Mouse (Mus musculus) retina, postnatal 7 days (tissue): Measurements from ENCODE around the gene Dis3l2.

ENCODE experiments used
- DNase-seq: peaks from one replicate; pipeline ENCODE4 v3.0.0-alpha.2; 2012; ENCODE audit warnings: low read depth, low spot score

The Dis3l2 gene

GRCm38 (mm10) chr1:86733160-86733821 is 29.7 kb downstream of the Dis3l2 start:
- DNase-seq: no peak

- no peak for DNase-seq
These were observed 32.8 kb downstream of the Dis3l2 start for GRCm38 (mm10) chr1:86736414-86736813.

- DNase-seq: no peak
These were observed 39.3 kb downstream of the Dis3l2 start for GRCm38 (mm10) chr1:86742896-86743295.

DNA sequence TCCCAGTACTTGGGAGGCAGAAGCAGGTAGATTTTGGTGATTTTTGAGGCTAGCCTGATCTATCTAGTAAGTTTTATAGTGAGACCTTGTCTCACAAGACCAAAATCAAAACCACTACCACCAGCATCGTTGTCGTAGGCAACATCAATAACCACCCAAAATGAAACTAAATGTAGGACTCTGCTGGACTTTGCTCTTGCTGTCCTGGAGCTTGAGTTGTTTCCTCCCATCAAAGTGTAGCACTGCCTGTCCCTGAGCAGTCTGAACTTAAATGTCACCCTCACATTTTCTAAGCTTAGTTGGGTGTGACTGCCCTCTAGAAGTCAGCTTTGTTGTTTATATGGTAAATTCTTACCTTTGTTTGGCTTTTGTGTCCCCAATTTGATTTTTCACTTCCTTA is 43.4 kb downstream of the Dis3l2 start:
- no peak for DNase-seq

DNA sequence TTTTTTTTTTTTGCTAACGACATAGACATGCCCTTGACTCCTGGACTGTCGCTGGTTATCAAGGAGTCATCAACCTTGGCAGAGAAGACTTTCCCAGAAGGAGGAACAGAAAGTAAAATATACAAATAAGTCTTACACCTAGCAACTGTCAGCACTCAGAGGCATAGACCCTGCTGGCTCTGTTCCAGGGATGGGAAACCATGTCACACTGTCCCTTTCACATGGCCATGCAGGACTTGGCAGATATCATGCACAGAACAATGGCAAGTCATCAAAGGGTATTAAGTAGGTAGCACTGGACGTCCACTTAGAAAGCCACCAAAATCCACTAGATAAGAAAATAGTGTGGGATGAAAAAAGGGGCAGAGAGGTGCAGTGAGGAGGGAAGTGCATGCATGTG is 46.5 kb downstream of the Dis3l2 start:
- DNase-seq: no peak

DNA sequence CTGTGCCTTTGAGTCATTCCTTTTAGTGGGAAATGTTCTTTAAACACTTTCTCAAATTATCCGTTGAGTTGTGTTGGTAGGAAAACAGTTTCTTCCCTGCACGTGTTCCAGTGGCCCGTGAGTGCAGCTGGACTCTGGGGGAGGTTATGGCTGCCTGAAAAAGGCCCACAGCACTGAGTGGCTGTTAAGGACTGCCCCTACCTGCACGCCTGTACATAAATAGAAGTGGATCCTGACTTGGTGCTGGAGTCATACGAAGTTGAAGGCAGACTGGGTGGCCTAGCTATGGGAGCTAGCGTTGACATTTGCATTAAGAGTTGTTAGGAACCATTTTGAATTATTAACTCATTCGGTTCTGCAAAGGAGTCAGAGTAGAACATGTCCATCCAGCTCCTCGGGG is 49.8 kb downstream of the Dis3l2 start:
- no peak for DNase-seq

DNA sequence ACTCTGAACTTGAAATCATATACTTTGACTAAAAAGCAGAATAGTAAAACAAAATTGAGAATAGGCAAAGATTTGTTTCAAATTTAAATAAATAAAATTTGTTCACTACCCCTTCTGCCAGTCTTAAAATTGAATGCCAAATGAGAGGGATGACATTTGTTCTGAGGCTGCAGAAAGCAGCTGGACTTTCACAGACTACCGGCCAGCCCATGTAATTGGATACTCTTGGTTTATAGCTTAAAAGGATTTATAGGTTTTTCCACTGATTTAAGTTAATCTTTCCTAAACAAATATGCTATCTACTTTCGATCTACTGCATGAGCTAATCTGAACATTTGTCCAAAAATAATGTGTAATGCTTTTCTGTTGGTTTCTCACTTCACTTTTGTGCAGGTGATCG is 50.7 kb downstream of the Dis3l2 start:
- no peak for DNase-seq

- DNase-seq: no peak
These were observed 54.5 kb downstream of the Dis3l2 start for GRCm38 (mm10) chr1:86758091-86758490.

DNA sequence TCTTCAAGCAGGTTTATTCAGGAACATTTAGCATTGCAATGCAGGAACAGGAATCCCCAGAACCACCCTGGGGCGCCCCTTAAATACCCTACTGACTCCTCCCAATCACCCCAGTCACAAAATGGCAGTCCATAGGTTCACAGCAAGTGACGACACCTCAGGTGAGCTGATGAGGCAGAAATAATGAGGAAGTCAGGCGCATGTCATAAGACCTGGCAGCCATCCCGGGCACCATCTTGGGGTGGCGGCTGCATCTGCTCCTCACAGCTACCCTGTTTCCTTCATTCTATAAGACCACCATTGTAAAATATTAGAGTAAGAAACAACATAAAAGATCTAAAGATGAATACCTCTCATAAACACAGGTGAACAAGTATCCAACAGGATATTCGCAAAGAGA is 58.6 kb downstream of the Dis3l2 start:
- no peak for DNase-seq

GRCm38 (mm10) chr1:86801241-86801640 is 97.6 kb downstream of the Dis3l2 start:
- DNase-seq: no peak

GRCm38 (mm10) chr1:86811756-86812155 is 108.1 kb downstream of the Dis3l2 start:
- DNase-seq: no peak

DNA sequence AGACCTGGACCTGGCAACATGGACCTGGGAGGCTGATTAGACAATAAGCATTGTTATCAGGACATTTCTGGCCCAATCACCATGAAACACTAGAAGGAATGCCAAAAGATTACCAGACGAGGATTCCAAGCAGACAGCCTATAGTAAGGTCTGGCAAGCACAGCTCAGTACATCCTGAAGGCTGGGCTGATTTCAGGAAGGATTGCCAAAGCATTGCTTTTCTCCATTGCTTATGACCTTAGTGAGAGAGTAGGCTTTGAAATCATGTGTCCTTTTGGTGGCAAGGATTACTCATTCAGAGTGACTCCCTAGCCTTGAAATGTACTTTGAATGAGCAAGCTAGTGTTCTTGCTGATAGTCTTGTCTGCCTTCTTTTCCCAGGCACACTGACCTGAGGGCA is 118.7 kb downstream of the Dis3l2 start:
- DNase-seq: no peak

DNA sequence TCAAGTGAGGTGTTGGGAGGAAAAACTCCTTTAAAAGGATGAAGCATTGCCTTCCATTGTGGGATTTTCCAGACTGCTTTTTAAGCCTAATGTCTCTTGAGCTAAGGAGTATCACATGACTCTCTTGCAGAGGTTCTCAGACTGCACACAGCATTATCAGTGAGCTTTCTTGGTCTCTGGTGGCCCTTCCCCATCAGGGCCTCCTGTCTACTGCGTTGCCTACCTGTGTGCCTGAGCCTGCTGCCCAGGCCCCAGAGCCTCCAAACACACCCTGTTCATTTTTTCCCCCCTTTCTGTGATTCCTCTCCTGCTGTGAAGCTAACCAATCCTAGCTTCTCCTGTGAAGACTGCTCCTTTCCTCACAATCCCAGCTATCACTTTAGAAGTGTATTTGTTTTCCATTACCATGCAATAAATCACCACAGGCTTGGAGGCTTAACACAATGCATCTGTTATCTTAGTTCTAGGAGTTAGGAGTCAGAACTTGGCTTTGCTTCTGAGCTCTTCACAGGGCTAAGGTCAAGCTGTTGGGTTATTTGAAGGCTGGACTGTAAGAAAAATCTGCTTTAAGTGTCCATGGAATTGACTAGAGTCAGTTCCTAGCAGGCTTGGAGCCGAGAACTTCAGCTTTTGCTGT is 130.9 kb downstream of the Dis3l2 start:
- no peak for DNase-seq

DNA sequence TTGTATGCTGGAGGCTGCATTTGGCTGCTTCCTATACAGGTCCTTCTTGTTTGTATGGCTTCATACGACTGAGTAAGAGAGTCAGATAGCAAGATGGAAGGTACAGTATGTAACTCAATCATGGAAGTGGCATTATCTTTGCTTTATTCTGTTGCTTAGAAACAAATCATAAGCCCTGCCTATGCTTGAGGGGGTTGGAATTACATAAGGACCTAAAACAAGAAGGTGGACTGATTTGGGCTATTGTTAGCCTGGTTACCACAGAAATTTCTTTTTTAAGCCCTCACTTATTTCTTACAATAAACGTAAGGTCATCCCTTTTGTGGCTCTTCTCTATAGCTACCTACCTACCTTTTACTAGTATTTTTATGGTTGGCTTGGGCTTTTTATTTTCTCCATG is 131.4 kb downstream of the Dis3l2 start:
- no peak for DNase-seq

- DNase-seq: no peak
These were observed 147.1 kb downstream of the Dis3l2 start for GRCm38 (mm10) chr1:86850754-86851153.

GRCm38 (mm10) chr1:86858876-86859275 is 155.3 kb downstream of the Dis3l2 start:
- DNase-seq: no peak

- DNase-seq: no peak
These were observed 155.8 kb downstream of the Dis3l2 start for GRCm38 (mm10) chr1:86859371-86859770.

- DNase-seq: no peak
These were observed 170.1 kb downstream of the Dis3l2 start for GRCm38 (mm10) chr1:86873745-86874144.

DNA sequence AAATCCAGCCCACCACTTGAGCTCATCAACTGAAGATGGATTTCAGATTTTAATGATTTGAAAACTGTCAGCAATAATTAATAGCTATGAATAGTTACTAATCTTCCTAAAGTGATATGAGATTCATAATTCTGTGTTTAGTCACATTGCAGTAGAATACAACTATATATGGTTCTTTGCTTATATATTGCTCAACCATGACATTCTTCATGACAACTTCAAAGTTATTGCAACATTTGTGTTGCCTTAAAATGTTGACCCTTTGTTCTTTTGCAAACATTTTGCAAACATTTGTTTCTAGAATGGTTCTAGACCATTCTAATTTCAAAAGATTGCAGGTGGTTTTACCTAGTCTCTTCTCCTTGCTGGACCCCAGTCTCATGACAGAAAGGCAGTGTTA is 175.1 kb downstream of the Dis3l2 start:
- no peak for DNase-seq

GRCm38 (mm10) chr1:86879547-86879946 is 175.9 kb downstream of the Dis3l2 start:
- no peak for DNase-seq

DNA sequence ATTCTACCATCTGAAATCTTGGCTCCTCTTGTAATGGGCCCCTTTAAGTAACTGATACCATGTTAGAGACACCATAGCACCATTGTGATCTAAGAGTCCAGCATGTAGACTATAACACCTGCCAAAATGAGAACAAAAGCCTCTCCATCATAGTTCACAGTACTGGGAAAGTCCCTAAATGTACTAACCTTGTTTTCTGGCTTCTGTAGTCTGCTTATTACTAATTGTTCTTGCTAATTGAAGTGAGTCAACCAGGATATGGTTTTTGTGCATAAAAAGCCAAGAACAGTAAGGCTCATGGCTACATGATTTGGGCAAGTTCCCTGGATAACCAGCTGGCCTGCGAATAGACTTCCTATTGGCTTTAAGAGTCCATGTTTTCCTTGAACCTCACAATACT is 183.5 kb downstream of the Dis3l2 start:
- DNase-seq: no peak

GRCm38 (mm10) chr1:86912481-86912880 is 208.9 kb downstream of the Dis3l2 start:
- no peak for DNase-seq

DNA sequence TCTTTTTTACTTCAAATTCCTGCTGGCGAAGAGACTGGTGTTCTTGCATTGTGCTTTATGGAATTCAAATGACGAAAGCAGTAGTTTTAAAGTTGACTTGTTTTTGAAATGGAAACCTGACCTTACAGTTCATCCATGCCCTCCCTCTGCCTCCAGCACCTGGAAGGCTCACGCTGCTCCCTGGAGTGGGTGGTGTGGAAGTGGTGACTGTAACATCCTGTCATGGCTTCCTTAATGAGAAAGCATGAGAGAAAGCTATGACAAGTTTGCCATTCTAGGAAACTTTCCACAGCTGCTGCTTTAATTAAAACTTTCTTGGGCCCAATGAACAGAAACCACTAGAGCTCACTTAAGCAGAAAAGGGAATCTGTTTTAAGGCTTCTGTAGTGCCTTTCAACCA is 210.3 kb downstream of the Dis3l2 start:
- DNase-seq: no peak

GRCm38 (mm10) chr1:86914697-86915096 is 211.1 kb downstream of the Dis3l2 start:
- DNase-seq: no peak
